Mouse (Mus musculus) mouse embryonic stem cell (cell line): ENCODE data around the gene Mpp6.

ENCODE experiments used
- in situ Hi-C, 2 experiments: fragments of 300-500 bp; cut with MboI; formaldehyde crosslinking; loops; 1 replicate in 1 of 2; 3 replicates in 1 of 2; pipeline ENCODE4 v1.14.3; 2019 to 2020; ENCODE audit warnings: low sequenced_read_pairs in 2 of 2, low pct_unique_long_range_greater_than_20kb in 1 of 2, mixed read lengths in 1 of 2; ENCODE audit not compliant: unreplicated experiment in 1 of 2

The Mpp6 gene

DNA sequence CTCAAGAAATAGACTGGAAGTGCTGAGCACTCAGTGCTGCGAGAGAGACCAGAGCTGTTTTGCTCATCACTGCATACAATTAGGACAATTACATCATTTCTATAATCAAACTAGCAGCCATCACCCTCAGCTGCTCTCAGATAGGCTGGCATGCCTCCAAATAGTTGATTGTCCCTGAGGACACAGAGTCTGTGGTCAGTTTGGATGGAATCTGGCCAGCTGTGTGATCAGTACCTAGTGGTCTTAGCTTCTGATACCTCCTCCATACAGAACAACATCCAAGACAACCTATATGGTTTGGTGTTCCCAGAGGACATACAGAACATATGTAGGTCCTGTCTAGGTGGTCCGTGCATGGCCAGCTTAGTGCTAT is 105.3 kb downstream of the Mpp6 start:
- in situ Hi-C loops, result no loop called here

- in situ Hi-C loops, result no loop called here
Measured at GRCm38 (mm10) chr6:50215986-50216385, 105.9 kb downstream of the Mpp6 start.

DNA sequence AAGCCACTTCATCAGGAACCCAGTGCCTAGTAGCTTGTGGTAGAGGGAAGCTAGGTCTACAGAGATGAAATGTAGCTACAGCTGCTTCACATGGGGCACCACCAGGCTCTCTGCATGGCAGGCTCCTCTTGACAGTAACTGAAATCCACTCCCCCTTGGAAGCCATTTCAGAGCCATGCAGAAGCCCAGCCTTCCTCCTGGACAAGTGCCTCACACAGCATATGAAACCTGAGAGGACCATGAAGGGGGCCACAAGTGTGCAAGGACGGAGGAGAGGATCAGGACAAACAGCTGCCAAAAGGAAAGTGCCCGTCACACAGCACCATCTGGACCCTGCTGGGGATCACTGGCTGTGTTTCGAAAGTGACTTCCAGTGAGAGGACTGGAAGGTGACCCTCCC is 108.6 kb downstream of the Mpp6 start:
- in situ Hi-C loops, result no loop called here

GRCm38 (mm10) chr6:50219066-50219465 is 109.0 kb downstream of the Mpp6 start:
- in situ Hi-C loops, result no loop called here

GRCm38 (mm10) chr6:50220863-50221262 is 110.8 kb downstream of the Mpp6 start:
- in situ Hi-C loops, result no loop called here

- in situ Hi-C loops, result no loop called here
Measured at GRCm38 (mm10) chr6:50222351-50222750, 112.3 kb downstream of the Mpp6 start.

GRCm38 (mm10) chr6:50222986-50223385 is 112.9 kb downstream of the Mpp6 start:
- in situ Hi-C loops, result no loop called here

GRCm38 (mm10) chr6:50223606-50224005 is 113.6 kb downstream of the Mpp6 start:
- in situ Hi-C loops, result no loop called here

DNA sequence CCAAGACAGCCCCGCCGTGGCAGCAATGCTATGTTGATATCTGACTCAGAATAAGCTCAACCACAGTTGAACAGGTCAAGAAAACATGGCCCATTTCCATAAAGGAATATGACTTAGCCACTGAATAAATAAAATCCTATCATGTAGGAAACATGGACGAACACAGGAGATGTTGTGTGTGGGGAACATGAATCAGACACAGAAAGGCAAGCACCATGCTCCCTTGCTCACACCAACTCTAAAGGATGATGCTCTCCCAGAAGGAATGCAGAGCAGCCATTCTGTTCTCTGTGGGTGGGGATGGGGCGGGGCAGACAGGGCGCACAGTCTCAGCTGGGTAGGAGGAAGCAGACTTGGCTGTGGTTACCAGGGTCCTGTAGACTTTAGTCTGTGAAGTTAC is 115.2 kb downstream of the Mpp6 start:
- in situ Hi-C loops, result no loop called here

DNA sequence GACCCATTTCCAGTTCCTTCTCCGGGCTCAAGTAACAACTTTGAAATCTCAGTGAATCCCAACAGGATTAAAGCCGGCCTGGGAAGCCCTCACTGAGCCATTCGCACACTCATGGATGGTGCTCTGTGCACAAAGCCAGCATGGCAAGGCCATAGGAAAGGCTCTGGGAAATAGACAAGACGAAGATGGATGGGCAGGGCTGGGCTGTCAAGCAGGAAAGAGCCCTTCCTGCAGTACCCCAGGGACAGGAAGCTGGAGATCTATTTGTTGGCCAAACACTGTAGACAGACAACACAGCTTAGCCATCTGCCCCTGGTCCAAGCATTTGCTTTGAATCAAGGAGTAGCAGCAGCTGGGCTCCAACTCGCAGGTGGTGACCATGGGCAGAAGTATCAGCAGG is 118.1 kb downstream of the Mpp6 start:
- in situ Hi-C loops, result no loop called here

DNA sequence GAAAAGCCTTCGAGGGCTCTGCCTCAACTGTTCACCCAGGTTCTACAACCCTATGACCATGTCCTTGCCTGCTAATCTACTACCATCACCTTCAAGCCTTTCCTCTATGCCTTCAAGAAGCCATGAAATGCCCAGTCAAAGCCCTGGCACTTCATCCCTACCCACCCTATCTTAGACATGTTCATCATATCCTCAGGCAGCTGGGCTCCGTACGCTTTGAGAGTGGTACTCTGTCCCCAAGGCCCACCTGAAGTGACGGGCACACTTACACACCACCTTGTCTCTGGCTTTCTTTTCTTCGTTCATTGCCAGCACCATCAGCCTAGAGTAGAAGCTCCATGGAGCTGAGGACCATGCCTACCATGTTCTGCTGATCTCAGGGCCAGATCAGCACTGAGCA is 121.2 kb downstream of the Mpp6 start:
- in situ Hi-C loops, result no loop called here

DNA sequence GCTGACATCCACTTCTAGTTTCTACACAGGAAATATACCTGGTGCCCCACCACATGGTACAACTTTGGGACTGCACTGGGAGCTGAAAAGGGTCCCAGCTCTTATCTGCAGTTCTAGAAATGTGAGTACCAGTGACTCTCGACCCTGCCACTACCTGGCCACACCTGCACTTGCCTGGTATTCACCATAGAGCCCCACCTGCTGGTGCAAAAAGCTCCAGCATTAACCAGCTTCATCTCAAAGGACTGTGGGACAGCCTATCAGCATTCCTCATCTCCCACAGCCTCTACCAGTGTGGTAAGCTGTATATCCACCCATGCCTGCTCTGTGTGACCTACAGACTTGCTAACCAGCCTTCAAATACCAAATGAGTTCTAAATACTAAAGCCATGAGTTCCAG is 122.9 kb downstream of the Mpp6 start:
- in situ Hi-C loops, result no loop called here

- in situ Hi-C loops, result no loop called here
Measured at GRCm38 (mm10) chr6:50237963-50238362, 127.9 kb downstream of the Mpp6 start.

DNA sequence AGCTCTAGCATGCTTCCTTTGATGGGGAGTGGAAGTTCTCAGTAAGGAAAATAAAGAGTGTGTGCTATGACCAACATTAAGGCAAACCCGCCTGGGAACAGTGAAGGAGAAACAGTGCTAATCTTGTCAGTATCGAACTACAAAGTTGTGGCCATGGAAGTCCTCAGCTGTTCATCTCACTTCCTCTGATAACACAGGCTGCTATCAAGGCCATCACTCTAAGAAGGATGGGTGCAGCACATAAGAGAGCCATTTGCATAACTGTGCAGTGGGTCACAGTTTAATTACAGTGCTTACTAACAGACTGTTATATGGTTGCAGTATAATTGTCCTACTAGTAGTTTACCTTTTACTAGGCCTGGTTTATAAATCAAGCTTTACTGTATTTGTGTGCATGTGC is 129.9 kb downstream of the Mpp6 start:
- in situ Hi-C loops, result no loop called here

DNA sequence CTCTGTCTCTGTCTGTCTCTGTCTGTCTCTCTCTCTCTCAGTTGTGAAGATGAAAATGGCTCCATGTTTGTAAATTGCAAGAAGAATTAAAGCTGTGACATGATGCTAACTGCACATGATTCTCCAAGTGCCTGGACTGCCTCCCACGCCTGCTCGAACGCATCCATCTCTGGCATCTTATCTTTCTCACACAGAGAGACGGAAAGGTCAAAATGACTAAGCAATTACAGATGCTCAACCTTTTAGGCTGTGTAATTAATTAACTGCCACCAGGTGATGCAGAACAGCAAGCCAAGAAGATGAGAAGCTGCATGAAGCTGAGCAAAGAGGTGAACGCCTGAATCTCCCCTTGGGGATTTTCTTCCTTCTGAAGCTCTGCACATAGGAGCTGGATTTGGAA is 130.4 kb downstream of the Mpp6 start:
- in situ Hi-C loops, result no loop called here

DNA sequence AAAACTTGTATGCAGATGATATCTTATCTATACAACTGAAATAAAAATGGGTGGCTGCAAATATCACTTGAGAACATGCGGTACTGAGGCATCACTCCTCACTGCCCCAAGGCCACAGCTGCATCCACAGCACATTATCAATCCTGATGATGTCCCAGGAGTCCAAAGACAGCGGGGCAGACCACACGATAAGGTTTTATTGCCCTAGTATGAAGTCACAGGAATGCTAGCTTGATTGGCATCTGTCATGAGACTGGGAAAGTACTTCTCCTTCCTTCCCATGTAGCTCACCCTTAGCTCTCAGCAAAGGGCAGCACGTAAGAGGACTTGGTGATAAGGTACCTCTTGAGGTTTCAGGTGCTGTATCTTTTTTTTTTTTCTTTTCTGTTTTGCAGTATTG is 134.1 kb downstream of the Mpp6 start:
- in situ Hi-C loops, result no loop called here

DNA sequence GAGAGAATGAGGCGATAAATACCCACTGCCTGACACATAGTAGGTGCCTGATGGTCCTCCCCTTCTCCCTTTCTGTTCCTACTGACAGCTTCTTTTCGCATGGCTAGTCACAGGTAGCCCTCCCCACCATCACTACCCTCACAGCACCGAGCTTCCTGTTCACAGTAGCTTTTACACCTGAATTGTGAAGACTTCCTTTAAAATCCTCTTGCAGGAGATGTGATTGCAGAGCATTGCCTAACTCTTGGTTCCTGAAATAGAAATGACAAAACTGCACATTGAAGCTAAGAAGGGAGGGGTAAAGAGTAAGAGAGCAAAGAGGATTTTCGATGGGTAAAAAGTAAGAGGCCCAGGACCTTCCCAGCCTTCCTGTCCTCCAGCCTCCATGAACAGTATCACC is 134.9 kb downstream of the Mpp6 start:
- in situ Hi-C loops, result no loop called here

DNA sequence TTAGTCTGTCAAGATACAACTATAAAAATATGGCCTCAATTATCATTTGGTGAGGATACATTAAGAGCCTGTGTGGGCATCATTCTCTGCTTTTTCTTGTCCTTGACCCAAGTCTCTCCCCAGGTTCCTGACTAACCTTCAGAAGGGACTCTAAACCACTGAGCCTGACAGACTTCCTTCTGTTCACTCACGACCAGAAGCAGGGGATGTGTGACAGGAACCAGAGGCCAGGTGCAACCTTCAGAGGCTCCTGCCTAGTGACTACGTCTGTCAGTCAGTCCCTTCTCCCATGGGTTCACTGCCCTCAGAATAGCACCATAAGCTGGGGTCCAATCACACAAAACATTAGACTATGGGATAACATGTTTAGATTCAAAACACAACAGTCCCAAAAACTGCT is 137.3 kb downstream of the Mpp6 start:
- in situ Hi-C loops, result no loop called here

DNA sequence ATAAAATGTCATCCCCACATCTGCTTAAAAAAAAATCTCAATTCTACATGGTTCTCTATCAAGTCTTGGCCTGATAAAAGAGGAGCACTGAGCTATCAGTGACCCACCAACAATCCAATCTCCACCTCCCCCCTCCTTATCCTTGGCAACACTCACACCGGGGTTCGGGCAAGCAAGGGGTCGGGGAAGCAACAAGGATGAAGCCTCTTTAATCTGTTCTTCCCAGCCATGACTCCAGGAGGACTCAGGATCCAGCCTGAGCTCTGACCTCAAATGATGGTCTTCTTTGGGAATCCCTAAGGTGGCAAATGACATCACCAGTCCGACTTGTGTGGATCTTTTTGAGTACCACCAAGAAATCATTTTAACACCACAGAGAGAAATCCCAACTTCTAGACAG is 137.8 kb downstream of the Mpp6 start:
- in situ Hi-C loops, result no loop called here
